ENCODE assay signal across 8 mouse cellular contexts in genomic region chr15:82920895-82921515, GRCm38 (mm10).
DNase-seq lines count a peak whose midpoint lies in the region; ATAC-seq and TF ChIP-seq lines count a peak whose summit lies in the region.

No protein-coding gene starts in this region.

- WGBS in hindbrain, embryonic 15.5 days = 1% methylated on average over 13 of the region's 13 CpGs
- WGBS in liver, embryonic 12.5 days (ENCODE audit: insufficient replicate concordance) = 11% methylated on average over 13 of the region's 13 CpGs

- H3K4me3 ChIP-seq in hindbrain, embryonic 15.5 days = no peak overlapping the region
- H3K4me3 ChIP-seq in liver, embryonic 12.5 days = no peak overlapping the region; the same call in 1 of the 2 replicates
- no peak overlapping the region for H3K4me3 ChIP-seq in myocyte

- H3K27ac ChIP-seq in hindbrain, embryonic 15.5 days (replicated peaks) = peak overlapping the region; percentile 71
- H3K27ac ChIP-seq in liver, embryonic 12.5 days = no peak overlapping the region

- H3ac ChIP-seq in myocyte (ENCODE audit: control insufficient read depth, insufficient read length) = no peak overlapping the region

- H3K9ac ChIP-seq in hindbrain, embryonic 15.5 days = no peak overlapping the region
- no peak overlapping the region for H3K9ac ChIP-seq in liver, embryonic 12.5 days

- peak; percentile 20; the same call in 1 of the 2 replicates for ATAC-seq in hindbrain, embryonic 15.5 days (ENCODE audit: low FRiP score, low read depth)
- no peak for ATAC-seq in liver, embryonic 12.5 days

- no peaks in the 10 kb centered on the region for H3K79me2 ChIP-seq in myocyte (ENCODE audit: control insufficient read depth, insufficient read depth)

- peak; percentile 78 for DNase-seq in 416B (ENCODE audit: low read depth)
- DNase-seq in adrenal gland, postnatal 10 days = peak; percentile 88
- peak; percentile 64 for DNase-seq in gastrocnemius, postnatal 10 days
- no peak for DNase-seq in frontal cortex, postnatal 14 days (ENCODE audit: low spot score in 2 of 2)
- no peak for DNase-seq in spleen, postnatal 14 days (ENCODE audit: low spot score in 2 of 2)

- no peak for TF ChIP-seq POLR2A in myocyte (IDR thresholded peaks at IDR 0.05; ENCODE audit: insufficient read length, low read depth)

- peak overlapping the region; percentile 34 for H3K4me2 ChIP-seq in hindbrain, embryonic 15.5 days
- peak overlapping the region; percentile 44 for H3K4me2 ChIP-seq in liver, embryonic 12.5 days
- H3K4me2 ChIP-seq in myocyte (ENCODE audit: low read depth) = peak overlapping the region; percentile 34

- no peaks in the 10 kb centered on the region for H3K36me3 ChIP-seq in hindbrain, embryonic 15.5 days
- no peaks in the 10 kb centered on the region for H3K36me3 ChIP-seq in liver, embryonic 12.5 days
- H3K36me3 ChIP-seq in myocyte (ENCODE audit: control insufficient read depth, insufficient read depth) = no peaks in the 10 kb centered on the region

- peaks cover 87% of the 10 kb centered on the region for H3K4me1 ChIP-seq in hindbrain, embryonic 15.5 days (replicated peaks)
- H3K4me1 ChIP-seq in liver, embryonic 12.5 days = peaks cover 33% of the 10 kb centered on the region

- H3K27me3 ChIP-seq in hindbrain, embryonic 15.5 days = no peaks in the 10 kb centered on the region
- H3K27me3 ChIP-seq in liver, embryonic 12.5 days (replicated peaks) = peaks cover 88% of the 10 kb centered on the region
- peaks cover 93% of the 10 kb centered on the region for H3K27me3 ChIP-seq in myocyte (ENCODE audit: control insufficient read depth, insufficient read depth, insufficient read length)

- H3K9me3 ChIP-seq in hindbrain, embryonic 15.5 days = no peaks in the 10 kb centered on the region
- H3K9me3 ChIP-seq in liver, embryonic 12.5 days (replicated peaks) = no peaks in the 10 kb centered on the region

TF ChIP-seq in myocyte, 11 proteins besides CTCF, POLR2A, EP300 and RAD21:
- TF ChIP-seq MYOD1 (IDR thresholded peaks at IDR 0.05; ENCODE audit: control insufficient read depth in 1 of 3, insufficient read length in 2 of 3, low read depth in 2 of 3) (no peak), CEBPB (IDR thresholded peaks at IDR 0.05; ENCODE audit: insufficient read depth, poor library complexity, severe bottlenecking) (no peak), REST (IDR thresholded peaks at IDR 0.05; ENCODE audit: insufficient read depth, insufficient read length) (peak; percentile 97)

Comparison
In these comparisons a context has a peak if more than half of its experiments do, and no peak if none do; other contexts are left out.
1. DNase-seq: peak in 416B (single experiment), adrenal gland, postnatal 10 days (single experiment) and gastrocnemius, postnatal 10 days (single experiment); none in frontal cortex, postnatal 14 days (0 of 2) and spleen, postnatal 14 days (0 of 2).
2. Peak in every context shown above with its lines, with median percentiles within 50 percentile points of each other: H3K4me2 ChIP-seq.